Mouse (Mus musculus): ENCODE results near the gene Rbbp6. TPM values are rescaled to one million over a fixed set of nuclear protein-coding genes. Genes with fewer than 3 reads are reported as not detected.

Rbbp6 gene
- total and polyA plus RNA-seq, 2 experiments from 2014 or later = 18.3 to 39.4 TPM

DNA sequence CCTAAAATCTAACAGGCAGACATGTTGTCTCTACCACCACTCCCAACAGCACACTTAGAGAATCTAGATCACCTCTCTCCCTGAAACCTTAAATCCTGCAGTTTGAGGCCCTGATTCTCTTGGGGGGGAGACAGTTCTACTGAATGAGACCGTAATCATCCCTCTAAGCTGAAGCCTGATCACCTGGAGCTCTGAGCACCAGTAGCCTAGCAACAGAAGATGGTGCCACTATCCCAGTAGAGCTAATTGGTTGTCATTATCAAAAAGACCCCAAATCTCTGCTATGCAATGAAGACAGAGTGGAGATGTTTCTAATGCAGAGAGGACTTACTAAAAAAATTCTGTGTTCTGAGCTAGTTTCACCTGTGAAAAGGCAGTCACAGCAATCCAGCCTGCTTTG lies 27.3 kb upstream of the Rbbp6 start:
- DNase-seq (ENCODE audit: low spot score) (peak; percentile 18), ATAC-seq (0 out of 2 replicates have a peak, but pooled peaks have one; percentile 44)
- H3K36me3 ChIP-seq (ENCODE audit: insufficient read depth, low read length) = no peaks in the 10 kb centered on the region
- 0 out of 2 replicates have a peak, but pooled peaks cover 5% of the 10 kb centered on the region for H3K4me1 ChIP-seq (ENCODE audit: insufficient read depth, low read length)
- no peaks in the 10 kb centered on the region for H3K9me3 ChIP-seq (ENCODE audit: low read length)
- H3K27me3 ChIP-seq (ENCODE audit: insufficient read depth, low read length) = no peaks in the 10 kb centered on the region
- H3K4me3 ChIP-seq (ENCODE audit: low read length) = no peak overlapping the region
- no peak for TF ChIP-seq CTCF (IDR thresholded peaks at IDR 0.05; ENCODE audit: low read depth)
- no peak overlapping the region for H3K4me2 ChIP-seq (ENCODE audit: low read depth, low read length)
- H3K9ac ChIP-seq (replicated peaks; ENCODE audit: low read length) = no peak overlapping the region
- H3K27ac ChIP-seq = no peak overlapping the region
- 39% methylated on average over 1 of the region's 1 CpGs for WGBS

GRCm38 (mm10) chr7:122939181-122939580 lies 26.3 kb upstream of the Rbbp6 start:
- Histone ChIP-seq H3K27me3 (ENCODE audit: insufficient read depth, low read length) (no peaks in the 10 kb centered on the region), H3K4me2 (ENCODE audit: low read depth, low read length) (no peak overlapping the region), H3K9ac (replicated peaks; ENCODE audit: low read length) (no peak overlapping the region), H3K27ac (no peak overlapping the region), H3K4me1 (ENCODE audit: insufficient read depth, low read length) (0 out of 2 replicates have a peak, but pooled peaks cover 5% of the 10 kb centered on the region), H3K4me3 (ENCODE audit: low read length) (no peak overlapping the region), H3K36me3 (ENCODE audit: insufficient read depth, low read length) (no peaks in the 10 kb centered on the region), H3K9me3 (ENCODE audit: low read length) (no peaks in the 10 kb centered on the region)
- no peak for ATAC-seq
- TF ChIP-seq CTCF (IDR thresholded peaks at IDR 0.05; ENCODE audit: low read depth) = no peak
- whole genome bisulfite sequencing = 89% methylated on average over 3 of the region's 3 CpGs
- DNase-seq (ENCODE audit: low spot score) = no peak

DNA sequence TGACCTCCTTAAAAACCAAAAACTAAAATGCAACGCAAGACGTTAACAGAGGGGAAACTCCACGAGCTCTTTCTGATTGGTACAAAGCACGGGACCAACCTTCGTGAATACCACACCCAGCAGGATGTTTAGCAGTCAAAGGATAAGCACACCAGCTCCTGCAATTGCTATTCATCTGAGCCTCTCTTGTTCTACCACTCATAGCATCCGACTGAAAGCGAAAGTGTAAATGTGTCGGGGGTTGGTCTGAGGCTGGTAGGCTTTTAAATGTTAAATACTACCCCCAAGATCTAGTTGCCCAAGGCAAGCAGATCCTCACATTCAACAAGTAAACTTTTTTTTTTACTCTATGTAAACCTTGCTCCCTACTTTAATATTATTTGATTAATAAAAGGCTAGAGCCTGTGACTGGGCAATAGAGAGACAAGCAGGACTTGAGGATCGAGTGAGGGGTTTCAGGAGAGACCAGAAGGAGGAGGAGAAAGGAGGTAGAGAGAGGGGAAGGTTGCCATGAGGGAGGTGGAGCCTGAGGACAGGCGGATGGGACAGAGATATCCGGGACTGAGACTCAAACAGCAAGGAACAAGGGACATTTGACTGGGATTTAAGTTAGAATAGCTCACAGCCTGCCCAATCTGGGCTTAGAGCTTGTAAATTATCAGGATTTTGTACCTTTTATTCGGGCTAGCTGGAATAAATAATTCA lies 25.0 kb upstream of the Rbbp6 start:
- Histone ChIP-seq H3K4me2 (ENCODE audit: low read depth, low read length) (peak overlapping the region; percentile 46), H3K9ac (replicated peaks; ENCODE audit: low read length) (no peak overlapping the region; the same call in 1 of the 2 replicates), H3K4me3 (ENCODE audit: low read length) (peak overlapping the region; percentile 17), H3K36me3 (ENCODE audit: insufficient read depth, low read length) (no peaks in the 10 kb centered on the region), H3K4me1 (ENCODE audit: insufficient read depth, low read length) (0 out of 2 replicates have a peak, but pooled peaks cover 5% of the 10 kb centered on the region), H3K27me3 (ENCODE audit: insufficient read depth, low read length) (no peaks in the 10 kb centered on the region), H3K9me3 (ENCODE audit: low read length) (no peaks in the 10 kb centered on the region), H3K27ac (no peak overlapping the region)
- ATAC-seq (no peak), DNase-seq (ENCODE audit: low spot score) (no peak)
- 9% methylated on average over 12 of the region's 12 CpGs for WGBS
- no peak for TF ChIP-seq CTCF (IDR thresholded peaks at IDR 0.05; ENCODE audit: low read depth)

GRCm38 (mm10) chr7:122942111-122942510 lies 23.4 kb upstream of the Rbbp6 start:
- H3K4me3 ChIP-seq (ENCODE audit: low read length) = no peak overlapping the region

DNA sequence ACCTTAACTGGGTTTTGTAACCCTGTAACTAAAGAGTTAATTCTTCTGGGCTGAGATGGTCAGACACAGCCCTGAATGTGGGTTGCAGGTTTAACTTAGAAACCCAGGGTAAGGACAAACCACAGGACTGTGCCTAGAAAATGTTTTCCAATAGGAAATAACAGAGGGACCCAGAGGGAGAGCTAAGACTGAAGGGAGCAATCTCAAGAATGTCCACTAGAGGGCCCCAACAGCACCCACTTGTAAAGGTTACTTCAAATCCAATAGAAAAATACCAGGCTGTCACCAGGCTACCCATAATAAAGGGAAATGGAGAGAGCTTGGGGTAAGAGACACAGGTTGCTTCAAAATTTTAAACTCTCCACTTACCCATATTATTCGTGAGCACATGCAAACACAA lies 20.3 kb upstream of the Rbbp6 start:
- no peak overlapping the region for H3K4me3 ChIP-seq (ENCODE audit: low read length)
- TF ChIP-seq CTCF (IDR thresholded peaks at IDR 0.05; ENCODE audit: low read depth) = peak; percentile 86
- H3K36me3 ChIP-seq (ENCODE audit: insufficient read depth, low read length) = no peaks in the 10 kb centered on the region
- peak; percentile 70 for ATAC-seq
- no peak overlapping the region for H3K27ac ChIP-seq
- H3K4me2 ChIP-seq (ENCODE audit: low read depth, low read length) = no peak overlapping the region
- 8% methylated on average over 1 of the region's 1 CpGs for WGBS
- no peaks in the 10 kb centered on the region for H3K27me3 ChIP-seq (ENCODE audit: insufficient read depth, low read length)
- no peaks in the 10 kb centered on the region for H3K9me3 ChIP-seq (ENCODE audit: low read length)
- DNase-seq (ENCODE audit: low spot score) = peak; percentile 88
- no peaks in the 10 kb centered on the region for H3K4me1 ChIP-seq (ENCODE audit: insufficient read depth, low read length)
- H3K9ac ChIP-seq (replicated peaks; ENCODE audit: low read length) = no peak overlapping the region

More at GRCm38 (mm10) chr7:122942111-122942510, 23.4 kb upstream of the Rbbp6 start:
- 0 out of 2 replicates have a peak, but pooled peaks cover 5% of the 10 kb centered on the region for H3K4me1 ChIP-seq (ENCODE audit: insufficient read depth, low read length)
- 0 out of 2 replicates have a peak, but pooled peaks have one; percentile 19 for TF ChIP-seq CTCF (IDR thresholded peaks at IDR 0.05; ENCODE audit: low read depth)
- H3K36me3 ChIP-seq (ENCODE audit: insufficient read depth, low read length) = no peaks in the 10 kb centered on the region
- DNase-seq (ENCODE audit: low spot score) (no peak), ATAC-seq (no peak)
- H3K4me2 ChIP-seq (ENCODE audit: low read depth, low read length) = no peak overlapping the region
- H3K9ac ChIP-seq (replicated peaks; ENCODE audit: low read length) = no peak overlapping the region
- WGBS = 95% methylated on average over 8 of the region's 8 CpGs
- H3K27me3 ChIP-seq (ENCODE audit: insufficient read depth, low read length) = no peaks in the 10 kb centered on the region
- no peak overlapping the region for H3K27ac ChIP-seq
- H3K9me3 ChIP-seq (ENCODE audit: low read length) = no peaks in the 10 kb centered on the region

GRCm38 (mm10) chr7:122949268-122949667 lies 16.2 kb upstream of the Rbbp6 start:
- H3K4me2 ChIP-seq (ENCODE audit: low read depth, low read length) = no peak overlapping the region
- H3K9ac ChIP-seq (replicated peaks; ENCODE audit: low read length) = no peak overlapping the region

GRCm38 (mm10) chr7:122951464-122951863 lies 14.0 kb upstream of the Rbbp6 start:
- Histone ChIP-seq H3K4me1 (ENCODE audit: insufficient read depth, low read length) (no peaks in the 10 kb centered on the region), H3K4me3 (ENCODE audit: low read length) (no peak overlapping the region), H3K27me3 (ENCODE audit: insufficient read depth, low read length) (no peaks in the 10 kb centered on the region), H3K36me3 (ENCODE audit: insufficient read depth, low read length) (no peaks in the 10 kb centered on the region), H3K4me2 (ENCODE audit: low read depth, low read length) (no peak overlapping the region), H3K9ac (replicated peaks; ENCODE audit: low read length) (no peak overlapping the region), H3K9me3 (ENCODE audit: low read length) (no peaks in the 10 kb centered on the region), H3K27ac (no peak overlapping the region)
- no peak for DNase-seq (ENCODE audit: low spot score)
- no peak for ATAC-seq
- TF ChIP-seq CTCF (IDR thresholded peaks at IDR 0.05; ENCODE audit: low read depth) = no peak
- 74% methylated on average over 4 of the region's 4 CpGs for WGBS

More at GRCm38 (mm10) chr7:122949268-122949667, 16.2 kb upstream of the Rbbp6 start:
- ATAC-seq (no peak), DNase-seq (ENCODE audit: low spot score) (no peak)
- Histone ChIP-seq H3K36me3 (ENCODE audit: insufficient read depth, low read length) (no peaks in the 10 kb centered on the region), H3K27me3 (ENCODE audit: insufficient read depth, low read length) (no peaks in the 10 kb centered on the region), H3K4me3 (ENCODE audit: low read length) (no peak overlapping the region), H3K9me3 (ENCODE audit: low read length) (no peaks in the 10 kb centered on the region), H3K27ac (no peak overlapping the region), H3K4me1 (ENCODE audit: insufficient read depth, low read length) (no peaks in the 10 kb centered on the region)
- no peak for TF ChIP-seq CTCF (IDR thresholded peaks at IDR 0.05; ENCODE audit: low read depth)
- 83% methylated on average over 3 of the region's 3 CpGs for WGBS
